Mouse (Mus musculus) erythroblast, embryonic 14.5 days (primary cell): ENCODE data around the gene Dffb. TPM values are rescaled to one million over a fixed set of nuclear protein-coding genes. Genes with fewer than 3 reads are reported as not detected.

Source experiments
- H3K27me3 ChIP-seq: 2 replicates; pipeline ENCODE4 v1.6.1; 2012; ENCODE audit warnings: inconsistent platforms; ENCODE audit not compliant: control insufficient read depth
- H3K36me3 ChIP-seq: 2 replicates; pipeline ENCODE4 v1.6.1; 2012; ENCODE audit warnings: mild to moderate bottlenecking, inconsistent platforms; ENCODE audit not compliant: control insufficient read depth
- H3K4me1 ChIP-seq: 2 replicates; pipeline ENCODE4 v1.6.1; 2012; ENCODE audit warnings: inconsistent platforms; ENCODE audit not compliant: control insufficient read depth
- H3K4me3 ChIP-seq: replicated peaks from 2 replicates; pipeline ENCODE3; 2012; ENCODE audit warnings: moderate library complexity, mild to moderate bottlenecking, inconsistent platforms
- H3K9me3 ChIP-seq: 2 replicates; pipeline ENCODE4 v1.6.1; 2012; ENCODE audit warnings: low read length, inconsistent platforms, mixed read lengths; ENCODE audit not compliant: control insufficient read depth
- GATA1 ChIP-seq: IDR thresholded peaks from 2 replicates; pipeline ENCODE4 v1.6.1; 2012; ENCODE audit warnings: low read length, inconsistent platforms, mixed read lengths
- TAL1 ChIP-seq: IDR thresholded peaks from 3 replicates; pipeline ENCODE4 v1.6.1; 2012; ENCODE audit warnings: low read length, inconsistent platforms, mixed read lengths
- polyA plus RNA-seq: library from polyadenylated mRNA; stranded (reverse); fragments of >175 nt; gene quantifications from 2 replicates; pipeline ENCODE4 v1.2.3, GENCODE M21; 2012

Dffb gene
- polyA plus RNA-seq, 1 experiment, result 2.1 TPM

DNA sequence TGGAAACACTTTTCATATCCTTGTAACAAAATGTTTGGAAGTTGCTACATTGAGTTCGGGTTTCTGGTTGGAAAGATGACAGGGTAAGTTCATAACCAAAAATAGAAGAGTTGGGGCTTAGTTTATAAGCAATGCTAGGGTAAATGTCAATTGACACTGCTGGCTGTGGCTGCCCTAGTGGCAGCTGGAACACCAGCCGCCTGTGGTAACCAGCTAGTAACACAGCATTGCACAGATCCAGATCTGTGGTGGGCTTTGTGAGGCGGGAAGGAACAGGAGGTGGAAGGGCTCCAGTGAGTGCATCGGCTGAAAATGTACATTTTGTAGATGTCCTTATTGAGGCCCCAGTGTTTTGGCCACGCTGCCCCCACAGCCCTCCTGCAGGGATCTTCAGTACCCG is 842 bp upstream of the Dffb start:
- H3K4me3 ChIP-seq, result peak overlapping the region; percentile 92
- H3K9me3 ChIP-seq, result no peaks in the 10 kb centered on the region
- H3K4me1 ChIP-seq, result peaks cover 59% of the 10 kb centered on the region
- H3K27me3 ChIP-seq, result no peaks in the 10 kb centered on the region
- no peak for TF ChIP-seq GATA1
- no peak for TF ChIP-seq TAL1
- H3K36me3 ChIP-seq, result peaks cover 56% of the 10 kb centered on the region

- Histone ChIP-seq H3K4me3 (peak overlapping the region; percentile 92), H3K9me3 (no peaks in the 10 kb centered on the region), H3K27me3 (no peaks in the 10 kb centered on the region), H3K4me1 (peaks cover 59% of the 10 kb centered on the region), H3K36me3 (peaks cover 56% of the 10 kb centered on the region)
- TF ChIP-seq TAL1 (no peak), GATA1 (no peak)
Observed at GRCm38 (mm10) chr4:153975292-153975662, 351 bp upstream of the Dffb start.

DNA sequence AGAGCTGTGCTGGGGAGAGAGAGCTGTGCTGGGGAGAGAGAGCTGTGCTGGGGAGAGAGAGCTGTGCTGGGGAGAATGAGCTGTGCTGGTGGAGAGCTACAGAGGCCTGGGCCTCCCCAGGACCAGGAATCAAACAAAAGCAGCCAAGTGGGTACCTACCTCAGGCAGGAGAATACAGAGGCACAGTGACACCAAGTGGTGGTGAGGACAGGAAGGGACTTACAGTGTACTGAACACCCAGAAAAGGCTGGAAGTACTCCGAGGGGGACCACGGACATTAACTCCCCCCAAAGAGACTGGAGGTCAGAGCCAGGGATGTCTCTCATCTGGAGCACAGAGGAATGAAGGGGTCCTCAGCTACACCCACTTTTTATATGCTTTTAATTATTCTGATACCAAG is 6.9 kb downstream of the Dffb start:
- TF ChIP-seq GATA1, result no peak
- TF ChIP-seq TAL1, result no peak
- no peaks in the 10 kb centered on the region for H3K27me3 ChIP-seq
- H3K9me3 ChIP-seq, result no peaks in the 10 kb centered on the region
- H3K4me1 ChIP-seq, result peaks cover 7% of the 10 kb centered on the region
- peaks cover 97% of the 10 kb centered on the region for H3K36me3 ChIP-seq
- no peak overlapping the region for H3K4me3 ChIP-seq

DNA sequence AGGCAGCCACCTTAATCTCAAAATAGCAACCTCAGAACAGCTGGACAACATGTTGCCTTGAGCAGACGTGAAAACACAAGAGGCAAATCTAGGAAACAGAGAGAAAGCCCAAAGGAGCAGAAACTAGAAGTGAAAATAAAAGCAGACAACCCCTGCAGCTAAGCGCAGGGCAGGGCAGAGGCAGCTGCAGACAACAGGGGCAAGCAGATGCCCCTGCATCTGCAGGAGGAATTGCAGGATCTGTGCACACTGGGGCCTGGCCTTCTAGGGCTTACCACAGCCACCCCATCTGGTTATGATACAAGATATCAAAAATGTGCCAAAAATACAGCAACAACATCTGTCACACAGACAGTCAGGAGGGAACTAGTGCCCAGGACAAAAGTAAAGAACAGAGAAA is 7.4 kb downstream of the Dffb start:
- Histone ChIP-seq H3K4me1 (peaks cover 2% of the 10 kb centered on the region), H3K27me3 (no peaks in the 10 kb centered on the region), H3K9me3 (no peaks in the 10 kb centered on the region), H3K4me3 (no peak overlapping the region), H3K36me3 (peaks cover 97% of the 10 kb centered on the region)
- TF ChIP-seq TAL1, result no peak
- no peak for TF ChIP-seq GATA1

DNA sequence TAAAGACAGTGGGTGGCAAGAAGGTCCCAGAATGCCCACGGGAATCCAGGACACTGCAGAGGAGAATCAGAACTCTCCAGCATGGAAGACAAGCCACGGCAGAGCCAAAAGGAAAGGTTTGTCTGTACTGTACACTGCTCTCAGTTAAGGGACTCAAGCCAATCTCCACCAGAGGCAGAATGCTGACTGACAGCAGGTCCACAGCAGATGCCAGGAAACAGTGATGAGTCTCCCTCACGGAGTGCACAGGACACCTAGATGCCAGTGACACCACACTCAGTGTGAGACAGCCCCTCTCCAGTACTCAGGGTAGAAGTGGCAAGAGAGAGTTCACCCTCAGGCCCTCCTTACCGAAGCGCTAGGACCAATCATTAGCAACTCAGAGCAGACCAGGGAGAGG is 8.3 kb downstream of the Dffb start:
- no peaks in the 10 kb centered on the region for H3K27me3 ChIP-seq
- peaks cover 99% of the 10 kb centered on the region for H3K36me3 ChIP-seq
- H3K9me3 ChIP-seq, result no peaks in the 10 kb centered on the region
- TF ChIP-seq GATA1 (no peak), TAL1 (no peak)
- no peaks in the 10 kb centered on the region for H3K4me1 ChIP-seq
- no peak overlapping the region for H3K4me3 ChIP-seq

GRCm38 (mm10) chr4:153962631-153963030 is 12.3 kb downstream of the Dffb start:
- H3K27me3 ChIP-seq, result no peaks in the 10 kb centered on the region
- no peak overlapping the region for H3K4me3 ChIP-seq
- peaks cover 91% of the 10 kb centered on the region for H3K36me3 ChIP-seq
- no peaks in the 10 kb centered on the region for H3K9me3 ChIP-seq
- peaks cover 24% of the 10 kb centered on the region for H3K4me1 ChIP-seq
- TF ChIP-seq GATA1 (no peak), TAL1 (no peak)

DNA sequence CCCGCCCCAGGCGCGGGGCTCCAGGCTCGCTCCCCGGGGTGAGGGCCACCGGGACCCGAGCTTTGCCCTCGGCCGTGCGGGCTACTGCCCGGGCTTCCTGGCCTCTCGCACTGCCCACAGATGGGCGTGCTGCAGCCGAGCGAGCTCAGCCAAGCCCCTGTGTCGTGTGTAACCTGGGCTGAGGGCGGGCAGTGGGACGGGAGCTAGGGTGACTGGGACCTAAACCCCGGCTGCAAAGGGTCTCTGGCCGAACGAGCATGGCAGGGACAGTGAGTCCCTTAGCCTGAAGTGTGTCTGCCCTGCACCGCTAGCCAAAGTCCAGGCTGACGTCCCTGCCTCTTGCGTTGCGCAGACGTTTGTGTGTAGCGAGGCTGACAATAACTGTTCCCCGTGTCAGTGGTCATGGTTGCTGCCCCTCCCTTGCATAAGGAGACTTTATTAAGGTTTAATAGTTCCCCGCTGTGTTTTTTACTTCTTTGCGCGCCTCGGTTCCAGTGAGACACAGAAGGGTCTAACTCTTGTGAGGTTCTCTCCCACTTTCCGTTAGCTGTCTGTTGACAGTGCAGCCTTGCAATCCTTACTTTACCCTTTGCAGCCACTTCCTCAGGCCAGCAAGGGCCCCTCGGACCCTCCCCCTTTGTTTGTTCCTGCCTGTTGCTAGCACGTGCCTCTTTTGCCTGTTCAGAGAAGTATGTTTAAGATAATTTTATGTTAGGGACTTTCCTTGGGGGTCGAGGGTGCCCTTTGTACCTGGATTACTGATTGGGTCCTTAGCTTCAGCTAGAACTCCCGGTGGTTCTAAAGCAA is 17.3 kb downstream of the Dffb start:
- Histone ChIP-seq H3K9me3 (no peaks in the 10 kb centered on the region), H3K4me3 (peak overlapping the region; percentile 99), H3K4me1 (peaks cover 37% of the 10 kb centered on the region), H3K36me3 (peaks cover 42% of the 10 kb centered on the region), H3K27me3 (peaks cover 18% of the 10 kb centered on the region)
- TF ChIP-seq TAL1 (no peak), GATA1 (no peak)

DNA sequence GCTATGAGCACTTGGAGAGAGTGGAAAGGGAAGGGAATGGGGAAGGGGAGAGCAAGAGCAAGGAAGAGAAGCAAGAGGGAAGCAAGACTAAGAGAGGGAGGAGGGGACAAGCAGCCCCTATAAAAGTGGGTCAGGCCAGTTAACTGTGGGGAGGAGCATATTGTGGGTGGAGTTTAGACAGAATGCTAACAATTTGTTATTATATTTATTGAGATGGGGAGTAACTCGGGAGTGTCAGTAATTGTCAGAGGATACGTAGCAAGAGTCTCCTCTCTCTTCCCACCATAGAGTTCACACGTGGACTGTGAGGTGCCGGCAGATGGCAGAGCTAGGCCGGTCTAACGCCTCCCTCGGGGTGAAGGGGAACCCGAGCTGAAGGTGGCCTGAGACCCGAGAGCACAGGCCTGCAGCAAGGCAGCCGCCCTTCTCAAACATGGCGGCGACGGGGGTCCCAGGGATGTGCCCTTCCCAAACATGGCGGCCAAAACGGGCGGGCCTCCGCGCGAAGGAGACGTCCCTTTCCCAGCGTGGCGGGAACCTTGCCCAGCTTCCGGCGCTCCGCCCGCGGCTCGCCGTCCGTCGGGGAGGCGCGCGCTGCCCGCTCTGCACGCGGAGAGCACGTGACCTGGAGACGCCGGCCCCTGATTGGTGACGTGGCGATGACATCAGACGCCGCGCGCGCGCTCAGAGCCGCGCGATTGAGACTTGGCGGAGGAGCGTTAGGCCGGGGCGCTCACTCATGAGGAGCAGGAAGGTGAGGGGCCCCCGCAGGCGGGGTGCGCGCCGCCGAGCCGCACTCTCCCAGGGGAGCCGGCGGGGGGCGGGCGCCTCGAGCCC is 18.1 kb downstream of the Dffb start, which contains the start of gene A430005L14Rik:
Gene A430005L14Rik (plus strand): TSS at position 669 of the 837 bp plus-strand sequence.
- H3K9me3 ChIP-seq, result no peaks in the 10 kb centered on the region
- H3K4me3 ChIP-seq, result peak within 1 kb of the TSS; percentile 99
- peaks cover 24% of the 10 kb centered on the region for H3K27me3 ChIP-seq
- peaks cover 33% of the 10 kb centered on the region for H3K36me3 ChIP-seq
- peaks cover 37% of the 10 kb centered on the region for H3K4me1 ChIP-seq
- TF ChIP-seq TAL1 (no peak), GATA1 (no peak)

DNA sequence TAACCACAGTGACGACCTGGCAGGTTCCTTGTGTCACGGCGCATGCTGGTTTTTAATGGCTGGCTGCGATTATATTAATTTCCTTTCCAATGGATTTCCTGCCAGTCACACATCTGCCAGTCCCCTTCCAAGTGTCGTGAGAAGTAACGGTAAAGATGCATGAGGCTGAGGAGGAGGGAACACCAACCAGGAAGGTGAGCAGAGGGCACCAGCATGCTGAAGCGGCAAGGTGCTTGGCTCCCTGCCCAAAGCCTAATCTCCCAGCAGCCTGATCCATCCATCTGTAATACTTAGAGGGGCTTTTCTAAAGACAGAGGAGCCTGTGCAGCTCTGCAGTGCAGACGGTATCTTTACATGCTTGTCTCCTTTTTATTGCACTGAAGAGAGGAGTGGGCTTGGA is 19.3 kb downstream of the Dffb start:
- Histone ChIP-seq H3K36me3 (peaks cover 22% of the 10 kb centered on the region), H3K4me1 (peaks cover 37% of the 10 kb centered on the region), H3K4me3 (no peak overlapping the region), H3K9me3 (no peaks in the 10 kb centered on the region), H3K27me3 (peaks cover 30% of the 10 kb centered on the region)
- TF ChIP-seq TAL1, result no peak
- TF ChIP-seq GATA1, result no peak
